Mouse (Mus musculus) mammary gland, adult 2 months (tissue): ENCODE measurements around the gene Tapt1. TPM values are rescaled to one million over a fixed set of nuclear protein-coding genes. Genes with fewer than 3 reads are reported as not detected.

Experiments used
- polyA plus RNA-seq: library from polyadenylated mRNA; depleted of rRNA; stranded (reverse); fragments of >200 nt; gene quantifications from 2 replicates; pipeline ENCODE4 v1.2.3, GENCODE M21; 2012; ENCODE audit warnings: low replicate concordance; rRNA removed

Gene Tapt1
- polyA plus RNA-seq: 46.1 and 110 TPM in 2 replicates

GRCm38 (mm10) chr5:44226521-44227461 lies at the start of gene Tapt1:
Tapt1 (minus strand) TSS chr5:44226626.

Other genes starting within 250 kb of the Tapt1 start
- 0.16 and 2.1 TPM in 2 replicates for gene Fgfbp1, start 244.8 kb downstream of the Tapt1 start, polyA plus RNA-seq
- 4.2 and 11.1 TPM in 2 replicates for gene Prom1, start 124.6 kb downstream of the Tapt1 start, polyA plus RNA-seq